Mouse (Mus musculus) embryonic facial prominence, embryonic 12.5 days (tissue): Measurements from ENCODE around the gene Alk. TPM values are rescaled to one million over a fixed set of nuclear protein-coding genes. Genes with fewer than 3 reads are reported as not detected.

ENCODE experiments used
- ATAC-seq: fragments of 200-750 bp; cut with Nextera tagmentation; 2 replicates; pipeline ENCODE4 v1.8.0; 2017; ENCODE audit not compliant: insufficient number of reproducible peaks, insufficient read depth, low FRiP score, low TSS enrichment
- H3K27ac ChIP-seq: fragments of 300-500 bp; sonication (generic); 2 replicates; pipeline ENCODE4 v1.5.1; 2016; ENCODE audit warnings: mild to moderate bottlenecking
- H3K27me3 ChIP-seq: fragments of 300-500 bp; sonication (generic); 2 replicates; pipeline ENCODE4 v1.6.1; 2016; ENCODE audit warnings: mild to moderate bottlenecking, moderate library complexity
- H3K36me3 ChIP-seq: fragments of 300-500 bp; sonication (generic); 2 replicates; pipeline ENCODE4 v1.6.1; 2016; ENCODE audit warnings: mild to moderate bottlenecking
- H3K4me1 ChIP-seq: fragments of 300-500 bp; sonication (generic); 2 replicates; pipeline ENCODE4 v1.6.1; 2016
- H3K4me2 ChIP-seq: fragments of 300-500 bp; sonication (generic); replicated peaks from 2 replicates; pipeline ENCODE4 v1.6.1; 2016; ENCODE audit warnings: mild to moderate bottlenecking, moderate library complexity
- H3K4me3 ChIP-seq: fragments of 300-500 bp; sonication (generic); 2 replicates; pipeline ENCODE4 v1.5.1; 2016; ENCODE audit warnings: mild to moderate bottlenecking
- H3K9ac ChIP-seq: fragments of 300-500 bp; sonication (generic); 2 replicates; pipeline ENCODE4 v1.6.1; 2016; ENCODE audit warnings: mild to moderate bottlenecking, moderate library complexity
- H3K9me3 ChIP-seq: fragments of 300-500 bp; sonication (generic); 2 replicates; pipeline ENCODE4 v1.6.1; 2016; ENCODE audit warnings: mild to moderate bottlenecking, moderate library complexity
- WGBS: fragments of 180-500 bp; shearing (Covaris S2); methylation state at CpG from one replicate; pipeline ENCODE4 v1.1.7; 2016; 5-methylcytosine and 5-hydroxymethylcytosine counted together
- polyA plus RNA-seq: library from polyadenylated mRNA; unstranded; fragments of >200 nt; fragmentation: Nextera tagmentation; extraction: Ambion mirVana; gene quantifications from 2 replicates; pipeline ENCODE4 v1.2.1, GENCODE M21; 2016

Alk gene
- polyA plus RNA-seq, 1 experiment from 2014 or later, result 1.0 TPM

- Histone ChIP-seq H3K27ac (no peak overlapping the region), H3K4me1 (peaks cover 5% of the 10 kb centered on the region; the same call in 1 of the 2 replicates), H3K4me2 (no peak overlapping the region), H3K36me3 (no peaks in the 10 kb centered on the region), H3K27me3 (no peaks in the 10 kb centered on the region), H3K4me3 (no peak overlapping the region), H3K9ac (no peak overlapping the region), H3K9me3 (no peaks in the 10 kb centered on the region)
- ATAC-seq, result no peak
- 79% methylated on average over 5 of the region's 5 CpGs for WGBS
These were observed 655.7 kb downstream of the Alk start for GRCm38 (mm10) chr17:71948687-71949086.

GRCm38 (mm10) chr17:71947452-71947851 lies 657.0 kb downstream of the Alk start:
- Histone ChIP-seq H3K27ac (no peak overlapping the region), H3K4me3 (no peak overlapping the region)

GRCm38 (mm10) chr17:71944020-71944419 lies 660.4 kb downstream of the Alk start:
- no peak for ATAC-seq
- Histone ChIP-seq H3K36me3 (no peaks in the 10 kb centered on the region), H3K27me3 (no peaks in the 10 kb centered on the region), H3K4me1 (peaks cover 5% of the 10 kb centered on the region; the same call in 1 of the 2 replicates), H3K27ac (no peak overlapping the region), H3K9ac (no peak overlapping the region), H3K9me3 (no peaks in the 10 kb centered on the region), H3K4me3 (no peak overlapping the region), H3K4me2 (no peak overlapping the region)
- WGBS, result 77% methylated on average over 5 of the region's 5 CpGs

More at GRCm38 (mm10) chr17:71947452-71947851, 657.0 kb downstream of the Alk start:
- WGBS, result 4% methylated on average over 9 of the region's 9 CpGs
- Histone ChIP-seq H3K36me3 (no peaks in the 10 kb centered on the region), H3K4me1 (peaks cover 5% of the 10 kb centered on the region; the same call in 1 of the 2 replicates), H3K27me3 (no peaks in the 10 kb centered on the region), H3K9ac (no peak overlapping the region), H3K9me3 (no peaks in the 10 kb centered on the region), H3K4me2 (no peak overlapping the region)
- ATAC-seq, result no peak

- H3K27me3 ChIP-seq, result no peaks in the 10 kb centered on the region
- no peak for ATAC-seq
- H3K27ac ChIP-seq, result no peak overlapping the region
These were observed 662.4 kb downstream of the Alk start for GRCm38 (mm10) chr17:71942052-71942451.

GRCm38 (mm10) chr17:71941436-71941835 lies 663.0 kb downstream of the Alk start:
- Histone ChIP-seq H3K9me3 (no peaks in the 10 kb centered on the region), H3K4me1 (no peaks in the 10 kb centered on the region), H3K27ac (no peak overlapping the region), H3K36me3 (no peaks in the 10 kb centered on the region), H3K27me3 (no peaks in the 10 kb centered on the region), H3K4me2 (no peak overlapping the region), H3K9ac (no peak overlapping the region), H3K4me3 (no peak overlapping the region)
- 52% methylated on average over 6 of the region's 6 CpGs for WGBS
- no peak for ATAC-seq

More at GRCm38 (mm10) chr17:71942052-71942451, 662.4 kb downstream of the Alk start:
- H3K4me2 ChIP-seq, result no peak overlapping the region
- no peak overlapping the region for H3K4me3 ChIP-seq
- no peaks in the 10 kb centered on the region for H3K9me3 ChIP-seq
- no peaks in the 10 kb centered on the region for H3K36me3 ChIP-seq
- no peak overlapping the region for H3K9ac ChIP-seq
- no peaks in the 10 kb centered on the region; the same call in 1 of the 2 replicates for H3K4me1 ChIP-seq

- H3K4me2 ChIP-seq, result no peak overlapping the region
- no peaks in the 10 kb centered on the region for H3K9me3 ChIP-seq
- H3K4me3 ChIP-seq, result no peak overlapping the region
- no peak overlapping the region for H3K27ac ChIP-seq
- ATAC-seq, result no peak
- H3K9ac ChIP-seq, result no peak overlapping the region
- H3K4me1 ChIP-seq, result 0 out of 2 replicates have a peak, but pooled peaks cover 3% of the 10 kb centered on the region
- H3K36me3 ChIP-seq, result no peaks in the 10 kb centered on the region
- no peaks in the 10 kb centered on the region for H3K27me3 ChIP-seq
These were observed 667.7 kb downstream of the Alk start for GRCm38 (mm10) chr17:71936681-71937080.

GRCm38 (mm10) chr17:71935837-71936236 lies 668.6 kb downstream of the Alk start:
- H3K9me3 ChIP-seq, result no peaks in the 10 kb centered on the region
- no peak overlapping the region for H3K4me3 ChIP-seq
- H3K36me3 ChIP-seq, result no peaks in the 10 kb centered on the region
- no peak overlapping the region for H3K4me2 ChIP-seq
- H3K9ac ChIP-seq, result no peak overlapping the region
- ATAC-seq, result no peak
- H3K27ac ChIP-seq, result no peak overlapping the region
- no peaks in the 10 kb centered on the region for H3K27me3 ChIP-seq
- 82% methylated on average over 10 of the region's 10 CpGs for WGBS
- 0 out of 2 replicates have a peak, but pooled peaks cover 3% of the 10 kb centered on the region for H3K4me1 ChIP-seq

GRCm38 (mm10) chr17:71935336-71935735 lies 669.1 kb downstream of the Alk start:
- ATAC-seq, result no peak
- WGBS, result 35% methylated on average over 3 of the region's 3 CpGs
- H3K9ac ChIP-seq, result no peak overlapping the region

GRCm38 (mm10) chr17:71914941-71915340 lies 689.5 kb downstream of the Alk start:
- Histone ChIP-seq H3K27ac (no peak overlapping the region), H3K36me3 (no peaks in the 10 kb centered on the region), H3K4me2 (no peak overlapping the region), H3K27me3 (no peaks in the 10 kb centered on the region), H3K9ac (no peak overlapping the region), H3K4me1 (no peaks in the 10 kb centered on the region), H3K4me3 (no peak overlapping the region), H3K9me3 (no peaks in the 10 kb centered on the region)
- ATAC-seq, result no peak
- 78% methylated on average over 5 of the region's 5 CpGs for WGBS

More at GRCm38 (mm10) chr17:71935336-71935735, 669.1 kb downstream of the Alk start:
- Histone ChIP-seq H3K9me3 (no peaks in the 10 kb centered on the region), H3K27ac (no peak overlapping the region), H3K4me3 (no peak overlapping the region), H3K4me1 (0 out of 2 replicates have a peak, but pooled peaks cover 3% of the 10 kb centered on the region), H3K36me3 (no peaks in the 10 kb centered on the region), H3K27me3 (no peaks in the 10 kb centered on the region), H3K4me2 (no peak overlapping the region)

- no peak overlapping the region for H3K4me3 ChIP-seq
- 77% methylated on average over 3 of the region's 3 CpGs for WGBS
- no peak overlapping the region for H3K27ac ChIP-seq
- H3K36me3 ChIP-seq, result no peaks in the 10 kb centered on the region
- H3K4me2 ChIP-seq, result no peak overlapping the region
- no peaks in the 10 kb centered on the region for H3K9me3 ChIP-seq
- no peaks in the 10 kb centered on the region for H3K4me1 ChIP-seq
- no peaks in the 10 kb centered on the region for H3K27me3 ChIP-seq
- no peak for ATAC-seq
- H3K9ac ChIP-seq, result no peak overlapping the region
These were observed 689.9 kb downstream of the Alk start for GRCm38 (mm10) chr17:71914541-71914940.

GRCm38 (mm10) chr17:71913188-71913587 lies 691.2 kb downstream of the Alk start:
- no peaks in the 10 kb centered on the region for H3K36me3 ChIP-seq
- no peaks in the 10 kb centered on the region for H3K27me3 ChIP-seq
- no peak overlapping the region for H3K27ac ChIP-seq
- H3K9me3 ChIP-seq, result no peaks in the 10 kb centered on the region
- no peak overlapping the region for H3K9ac ChIP-seq
- H3K4me3 ChIP-seq, result no peak overlapping the region
- H3K4me2 ChIP-seq, result no peak overlapping the region
- ATAC-seq, result no peak
- H3K4me1 ChIP-seq, result no peaks in the 10 kb centered on the region
- whole genome bisulfite sequencing, result 61% methylated on average over 3 of the region's 3 CpGs

- Histone ChIP-seq H3K4me1 (no peaks in the 10 kb centered on the region), H3K9ac (no peak overlapping the region), H3K4me3 (no peak overlapping the region), H3K36me3 (no peaks in the 10 kb centered on the region), H3K4me2 (no peak overlapping the region), H3K27me3 (no peaks in the 10 kb centered on the region), H3K27ac (no peak overlapping the region), H3K9me3 (no peaks in the 10 kb centered on the region)
- ATAC-seq, result no peak
- WGBS, result 50% methylated on average over 3 of the region's 3 CpGs
These were observed 695.3 kb downstream of the Alk start for GRCm38 (mm10) chr17:71909107-71909506.

- no peaks in the 10 kb centered on the region for H3K4me1 ChIP-seq
- H3K9me3 ChIP-seq, result no peaks in the 10 kb centered on the region
- no peak overlapping the region for H3K9ac ChIP-seq
- ATAC-seq, result no peak
- H3K27me3 ChIP-seq, result no peaks in the 10 kb centered on the region
- no peak overlapping the region for H3K4me2 ChIP-seq
- no peak overlapping the region for H3K27ac ChIP-seq
- no peak overlapping the region for H3K4me3 ChIP-seq
- H3K36me3 ChIP-seq, result no peaks in the 10 kb centered on the region
- WGBS, result 85% methylated on average over 6 of the region's 6 CpGs
These were observed 723.1 kb downstream of the Alk start for GRCm38 (mm10) chr17:71881369-71881768.
